Mouse (Mus musculus) ES-Bruce4 (cell line): ENCODE data around the gene Stim1. TPM values are rescaled to one million over a fixed set of nuclear protein-coding genes. Genes with fewer than 3 reads are reported as not detected.

ENCODE experiments used
- H3K27ac ChIP-seq: 2 replicates; pipeline ENCODE4 v1.5.1; 2012; ENCODE audit warnings: low read length, inconsistent platforms; ENCODE audit not compliant: insufficient read depth
- H3K27me3 ChIP-seq: 2 replicates; pipeline ENCODE4 v1.6.1; 2012; ENCODE audit warnings: mild to moderate bottlenecking, low read length, inconsistent platforms; ENCODE audit not compliant: control insufficient read depth, poor library complexity, insufficient read depth, severe bottlenecking
- H3K36me3 ChIP-seq: 2 replicates; pipeline ENCODE4 v1.6.1; 2012; ENCODE audit warnings: inconsistent platforms, mild to moderate bottlenecking, low read length, moderate library complexity; ENCODE audit not compliant: control insufficient read depth, poor library complexity, insufficient read depth, severe bottlenecking
- H3K4me1 ChIP-seq: one replicate; pipeline ENCODE4 v1.8.1; 2011; ENCODE audit warnings: low read length; ENCODE audit not compliant: control insufficient read depth, insufficient read depth
- H3K4me3 ChIP-seq: 2 replicates; pipeline ENCODE4 v1.5.1; 2011; ENCODE audit warnings: low read depth, mild to moderate bottlenecking, low read length
- H3K9ac ChIP-seq: 2 replicates; pipeline ENCODE4 v1.6.1; 2012; ENCODE audit warnings: low read depth, mild to moderate bottlenecking, inconsistent platforms; ENCODE audit not compliant: poor library complexity, severe bottlenecking
- H3K9me3 ChIP-seq: replicated peaks from 2 replicates; pipeline ENCODE4 v1.6.1; 2012; ENCODE audit warnings: mild to moderate bottlenecking, low read length, inconsistent platforms; ENCODE audit not compliant: control insufficient read depth, poor library complexity, insufficient read depth, severe bottlenecking
- CTCF ChIP-seq: IDR thresholded peaks from one replicate; pipeline ENCODE4 v1.8.1; 2011; ENCODE audit warnings: low read depth, low read length
- EP300 ChIP-seq: IDR thresholded peaks from 2 replicates; pipeline ENCODE4 v1.6.1; 2011; ENCODE audit warnings: low read depth, low read length; ENCODE audit not compliant: insufficient read depth
- POLR2A ChIP-seq: IDR thresholded peaks from one replicate; pipeline ENCODE4 v1.8.1; 2011; ENCODE audit warnings: low read length; ENCODE audit not compliant: insufficient read depth
- polyA plus RNA-seq: library from polyadenylated mRNA; stranded (reverse); fragments of >200 nt; gene quantifications from 2 replicates; pipeline ENCODE4 v1.2.4, GENCODE M21; 2011; ENCODE audit warnings: low read depth; ENCODE audit not compliant: missing spikeins, insufficient read depth, insufficient read length

Stim1 gene
- polyA plus RNA-seq, 1 experiment: 26.0 TPM

- TF ChIP-seq POLR2A (no peak), CTCF (no peak), EP300 (no peak)
- no peak overlapping the region for H3K27ac ChIP-seq
- H3K4me1 ChIP-seq: peaks cover 3% of the 10 kb centered on the region
- no peaks in the 10 kb centered on the region; the same call in 1 of the 2 replicates for H3K9me3 ChIP-seq
- 0 out of 2 replicates have a peak, but pooled peaks cover 2% of the 10 kb centered on the region for H3K36me3 ChIP-seq
- H3K27me3 ChIP-seq: no peaks in the 10 kb centered on the region
- H3K4me3 ChIP-seq: no peak overlapping the region
- H3K9ac ChIP-seq: no peak overlapping the region
These were observed 41.6 kb upstream of the Stim1 start for GRCm38 (mm10) chr7:102226051-102226450.

DNA sequence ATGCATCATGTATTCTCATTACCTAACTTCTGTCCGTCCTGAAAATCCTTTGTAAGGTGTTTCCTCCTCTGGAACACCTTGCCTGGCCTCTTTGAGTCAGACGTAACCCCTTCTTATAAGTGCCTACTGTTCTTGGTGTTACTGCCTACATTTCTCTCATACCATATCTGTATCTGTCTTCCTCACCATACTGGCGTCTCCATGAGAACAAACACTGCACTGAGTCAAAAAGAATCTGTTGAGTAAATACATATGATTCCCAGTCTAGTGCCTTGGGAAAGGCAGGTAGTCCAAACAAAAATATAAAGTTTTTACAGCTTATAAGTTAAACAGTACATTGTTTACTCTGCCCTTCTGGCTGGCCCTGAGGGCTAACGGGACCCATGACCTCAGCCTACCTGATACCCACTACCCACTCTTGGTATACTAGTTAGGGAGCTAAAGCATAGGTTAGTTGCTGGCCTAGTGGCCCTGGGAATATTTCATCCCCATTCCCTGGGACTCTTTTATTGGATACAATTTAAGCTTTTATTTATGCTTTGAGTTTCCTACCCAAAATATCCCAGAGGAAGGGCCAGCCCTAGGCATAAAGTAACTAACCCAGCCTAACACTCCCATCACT, 39.4 kb upstream of the Stim1 start:
- H3K9me3 ChIP-seq: no peaks in the 10 kb centered on the region; the same call in 1 of the 2 replicates
- H3K27me3 ChIP-seq: no peaks in the 10 kb centered on the region
- no peak overlapping the region for H3K4me3 ChIP-seq
- H3K4me1 ChIP-seq: peaks cover 3% of the 10 kb centered on the region
- 0 out of 2 replicates have a peak, but pooled peaks cover 2% of the 10 kb centered on the region for H3K36me3 ChIP-seq
- no peak overlapping the region for H3K27ac ChIP-seq
- TF ChIP-seq CTCF: no peak
- TF ChIP-seq EP300: no peak
- no peak for TF ChIP-seq POLR2A
- H3K9ac ChIP-seq: no peak overlapping the region

DNA sequence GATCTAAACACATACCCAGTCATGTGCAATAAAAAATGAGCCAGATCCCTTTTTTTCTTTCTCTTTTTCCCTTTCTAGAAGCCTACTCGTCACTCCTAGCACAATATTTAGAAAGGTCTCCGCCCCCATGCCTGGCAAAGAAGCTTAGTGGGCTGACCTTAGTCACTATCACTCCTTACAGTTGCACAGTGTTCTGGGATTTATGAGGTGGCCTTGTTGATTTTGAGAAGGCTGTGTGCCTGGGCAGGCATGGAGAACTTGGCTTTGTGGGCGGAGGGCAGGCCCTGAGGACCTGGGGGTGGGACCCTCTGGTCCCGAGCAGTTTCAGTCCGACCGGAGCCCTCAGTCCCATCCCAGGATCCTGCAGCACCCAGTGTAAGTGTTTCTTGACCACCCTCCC, 37.8 kb upstream of the Stim1 start:
- Histone ChIP-seq H3K9me3 (no peaks in the 10 kb centered on the region; the same call in 1 of the 2 replicates), H3K27ac (no peak overlapping the region), H3K9ac (no peak overlapping the region), H3K27me3 (no peaks in the 10 kb centered on the region), H3K4me1 (no peaks in the 10 kb centered on the region), H3K36me3 (0 out of 2 replicates have a peak, but pooled peaks cover 2% of the 10 kb centered on the region), H3K4me3 (no peak overlapping the region)
- TF ChIP-seq CTCF (no peak), POLR2A (no peak), EP300 (no peak)

- Histone ChIP-seq H3K36me3 (0 out of 2 replicates have a peak, but pooled peaks cover 2% of the 10 kb centered on the region), H3K4me1 (no peaks in the 10 kb centered on the region), H3K9ac (no peak overlapping the region), H3K4me3 (no peak overlapping the region), H3K9me3 (no peaks in the 10 kb centered on the region; the same call in 1 of the 2 replicates), H3K27me3 (no peaks in the 10 kb centered on the region), H3K27ac (no peak overlapping the region)
- TF ChIP-seq POLR2A: no peak
- TF ChIP-seq EP300: no peak
- TF ChIP-seq CTCF: no peak
These were observed 34.5 kb upstream of the Stim1 start for GRCm38 (mm10) chr7:102233059-102233458.

DNA sequence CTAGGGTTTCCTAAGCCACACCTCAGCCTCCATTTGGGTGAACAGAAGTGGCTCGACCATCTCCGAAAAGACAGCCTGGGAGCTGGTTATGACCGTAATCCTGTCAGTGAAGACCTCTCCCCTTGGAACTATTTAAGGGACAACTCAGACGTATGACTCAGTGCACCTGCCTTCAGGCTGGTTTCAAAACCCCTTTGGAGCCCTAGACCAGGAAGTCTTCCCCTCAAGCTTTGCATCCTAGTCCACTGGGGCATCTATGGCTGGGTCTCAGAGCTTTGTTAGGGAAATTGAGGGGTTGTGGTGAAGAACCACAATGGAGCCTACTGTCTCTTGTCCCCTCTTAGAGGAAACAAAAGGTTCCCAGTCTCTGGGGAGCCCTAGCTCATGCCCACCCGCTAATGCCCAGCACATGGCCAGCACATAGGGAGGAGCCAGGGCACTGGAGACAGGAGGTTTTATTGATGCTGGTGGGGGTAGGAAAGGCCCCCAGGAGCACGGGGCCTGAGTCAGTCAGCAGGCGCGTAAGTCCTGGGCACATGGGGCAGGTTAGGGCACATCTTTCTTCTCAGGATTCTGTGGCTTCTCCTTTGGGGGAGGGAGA, 28.8 kb upstream of the Stim1 start:
- no peak overlapping the region for H3K27ac ChIP-seq
- no peak overlapping the region for H3K4me3 ChIP-seq
- H3K27me3 ChIP-seq: no peaks in the 10 kb centered on the region
- H3K9me3 ChIP-seq: no peaks in the 10 kb centered on the region
- H3K36me3 ChIP-seq: peaks cover 2% of the 10 kb centered on the region; the same call in 1 of the 2 replicates
- no peak for TF ChIP-seq EP300
- no peak for TF ChIP-seq POLR2A
- no peak for TF ChIP-seq CTCF
- H3K9ac ChIP-seq: no peak overlapping the region
- H3K4me1 ChIP-seq: peaks cover 3% of the 10 kb centered on the region

GRCm38 (mm10) chr7:102239591-102239990, 28.0 kb upstream of the Stim1 start:
- Histone ChIP-seq H3K27ac (no peak overlapping the region), H3K9me3 (no peaks in the 10 kb centered on the region), H3K4me1 (peaks cover 3% of the 10 kb centered on the region), H3K36me3 (peaks cover 2% of the 10 kb centered on the region; the same call in 1 of the 2 replicates), H3K9ac (no peak overlapping the region), H3K27me3 (no peaks in the 10 kb centered on the region), H3K4me3 (no peak overlapping the region)
- no peak for TF ChIP-seq EP300
- no peak for TF ChIP-seq POLR2A
- TF ChIP-seq CTCF: no peak
